Mouse (Mus musculus) kidney, embryonic 16.5 days (tissue): ENCODE measurements around the gene Suclg1. TPM values are rescaled to one million over a fixed set of nuclear protein-coding genes. Genes with fewer than 3 reads are reported as not detected.
A peak's percentile ranks its signal among the peaks of the same experiment; 100 is the strongest.

ENCODE experiments used
- ATAC-seq: fragments of 200-750 bp; cut with Nextera tagmentation; 2 replicates; pipeline ENCODE4 v1.8.0; 2017; ENCODE audit warnings: moderate TSS enrichment; ENCODE audit not compliant: low FRiP score, low TSS enrichment
- H3K27ac ChIP-seq: fragments of 300-500 bp; sonication (generic); 2 replicates; pipeline ENCODE4 v1.5.1; 2014; ENCODE audit warnings: low read length
- H3K27me3 ChIP-seq: fragments of 300-500 bp; sonication (generic); 2 replicates; pipeline ENCODE4 v1.6.1; 2014; ENCODE audit warnings: low read length, control low read depth, mixed read lengths; ENCODE audit not compliant: insufficient read depth
- H3K36me3 ChIP-seq: fragments of 300-500 bp; sonication (generic); 2 replicates; pipeline ENCODE4 v1.6.1; 2014; ENCODE audit warnings: low read length, control low read depth, mixed read lengths; ENCODE audit not compliant: insufficient read depth
- H3K4me1 ChIP-seq: fragments of 300-500 bp; sonication (generic); 2 replicates; pipeline ENCODE4 v1.6.1; 2014; ENCODE audit warnings: low read length, control low read depth, mixed read lengths; ENCODE audit not compliant: insufficient read depth
- H3K4me2 ChIP-seq: fragments of 300-500 bp; sonication (generic); replicated peaks from 2 replicates; pipeline ENCODE4 v1.6.1; 2014; ENCODE audit warnings: low read depth, low read length
- H3K4me3 ChIP-seq: fragments of 300-500 bp; sonication (generic); 2 replicates; pipeline ENCODE4 v1.5.1; 2014; ENCODE audit warnings: mild to moderate bottlenecking, low read length
- H3K9ac ChIP-seq: fragments of 300-500 bp; sonication (generic); replicated peaks from 2 replicates; pipeline ENCODE4 v1.6.1; 2014; ENCODE audit warnings: low read length
- H3K9me3 ChIP-seq: fragments of 300-500 bp; sonication (generic); 2 replicates; pipeline ENCODE4 v1.6.1; 2016; ENCODE audit warnings: low read length, control low read depth
- WGBS: fragments of 180-500 bp; shearing (Covaris S2); extraction: QIAGEN DNeasy Blood & Tissue Kit; methylation state at CpG from one replicate; pipeline ENCODE4 v1.1.7; 2014; 5-methylcytosine and 5-hydroxymethylcytosine counted together
- polyA plus RNA-seq: library from polyadenylated mRNA; unstranded; fragments of >200 nt; fragmentation: Nextera tagmentation; extraction: Ambion mirVana; gene quantifications from 2 replicates; pipeline ENCODE4 v1.2.1, GENCODE M21; 2015

The Suclg1 gene
- polyA plus RNA-seq, 1 experiment from 2014 or later = 251 TPM

- H3K27ac ChIP-seq = no peak overlapping the region
- no peak for ATAC-seq
- no peak overlapping the region for H3K4me3 ChIP-seq
- H3K4me2 ChIP-seq = no peak overlapping the region
- 47% methylated on average over 2 of the region's 2 CpGs for WGBS
- no peaks in the 10 kb centered on the region for H3K4me1 ChIP-seq
- no peaks in the 10 kb centered on the region for H3K27me3 ChIP-seq
- H3K9me3 ChIP-seq = no peaks in the 10 kb centered on the region
- H3K9ac ChIP-seq = no peak overlapping the region
- H3K36me3 ChIP-seq = peaks cover 59% of the 10 kb centered on the region
These were observed 16.6 kb downstream of the Suclg1 start for GRCm38 (mm10) chr6:73264801-73265200.

GRCm38 (mm10) chr6:73267738-73268311 is 19.6 kb downstream of the Suclg1 start:
- H3K9me3 ChIP-seq = no peaks in the 10 kb centered on the region
- H3K36me3 ChIP-seq = peaks cover 71% of the 10 kb centered on the region
- H3K4me2 ChIP-seq = no peak overlapping the region
- H3K27ac ChIP-seq = no peak overlapping the region
- no peak overlapping the region for H3K4me3 ChIP-seq
- no peak overlapping the region for H3K9ac ChIP-seq
- no peaks in the 10 kb centered on the region for H3K4me1 ChIP-seq
- no peaks in the 10 kb centered on the region for H3K27me3 ChIP-seq
- 89% methylated on average over 8 of the region's 8 CpGs for WGBS
- ATAC-seq = 0 out of 2 replicates have a peak, but pooled peaks have one; percentile 35

GRCm38 (mm10) chr6:73269374-73269773 is 21.2 kb downstream of the Suclg1 start:
- Histone ChIP-seq H3K4me3 (no peak overlapping the region), H3K9ac (no peak overlapping the region), H3K36me3 (peaks cover 64% of the 10 kb centered on the region), H3K27ac (no peak overlapping the region), H3K4me2 (no peak overlapping the region), H3K27me3 (no peaks in the 10 kb centered on the region), H3K9me3 (no peaks in the 10 kb centered on the region), H3K4me1 (no peaks in the 10 kb centered on the region)
- ATAC-seq = no peak
- 95% methylated on average over 3 of the region's 3 CpGs for WGBS

GRCm38 (mm10) chr6:73271546-73272091 is 23.4 kb downstream of the Suclg1 start:
- no peak for ATAC-seq
- no peaks in the 10 kb centered on the region for H3K27me3 ChIP-seq
- no peak overlapping the region for H3K4me3 ChIP-seq
- H3K4me2 ChIP-seq = no peak overlapping the region
- no peak overlapping the region for H3K27ac ChIP-seq
- H3K9ac ChIP-seq = no peak overlapping the region
- H3K36me3 ChIP-seq = peaks cover 68% of the 10 kb centered on the region
- no peaks in the 10 kb centered on the region for H3K9me3 ChIP-seq
- no peaks in the 10 kb centered on the region for H3K4me1 ChIP-seq
- 90% methylated on average over 3 of the region's 3 CpGs for WGBS

- H3K9ac ChIP-seq = no peak overlapping the region
- no peak for ATAC-seq
- WGBS = 83% methylated on average over 5 of the region's 5 CpGs
- peaks cover 65% of the 10 kb centered on the region for H3K36me3 ChIP-seq
- H3K4me3 ChIP-seq = no peak overlapping the region
- no peak overlapping the region for H3K4me2 ChIP-seq
- H3K4me1 ChIP-seq = peaks cover 4% of the 10 kb centered on the region; the same call in 1 of the 2 replicates
- no peaks in the 10 kb centered on the region for H3K9me3 ChIP-seq
- H3K27ac ChIP-seq = no peak overlapping the region
- H3K27me3 ChIP-seq = no peaks in the 10 kb centered on the region
These were observed 26.8 kb downstream of the Suclg1 start for GRCm38 (mm10) chr6:73275002-73275401.

GRCm38 (mm10) chr6:73279681-73280080 is 31.5 kb downstream of the Suclg1 start:
- 36% methylated on average over 8 of the region's 8 CpGs for WGBS
- H3K4me3 ChIP-seq = no peak overlapping the region
- H3K27ac ChIP-seq = no peak overlapping the region
- H3K27me3 ChIP-seq = no peaks in the 10 kb centered on the region
- no peaks in the 10 kb centered on the region for H3K9me3 ChIP-seq
- no peak overlapping the region for H3K9ac ChIP-seq
- H3K4me1 ChIP-seq = peaks cover 4% of the 10 kb centered on the region; the same call in 1 of the 2 replicates
- ATAC-seq = peak; percentile 64
- H3K36me3 ChIP-seq = peaks cover 28% of the 10 kb centered on the region
- H3K4me2 ChIP-seq = no peak overlapping the region

GRCm38 (mm10) chr6:73280546-73281115 is 32.4 kb downstream of the Suclg1 start:
- Histone ChIP-seq H3K27ac (no peak overlapping the region), H3K4me3 (no peak overlapping the region), H3K36me3 (peaks cover 19% of the 10 kb centered on the region), H3K9me3 (no peaks in the 10 kb centered on the region), H3K4me1 (peaks cover 4% of the 10 kb centered on the region; the same call in 1 of the 2 replicates), H3K27me3 (no peaks in the 10 kb centered on the region), H3K9ac (no peak overlapping the region), H3K4me2 (no peak overlapping the region)
- no peak for ATAC-seq
- 56% methylated on average over 9 of the region's 9 CpGs for WGBS

GRCm38 (mm10) chr6:73286326-73286725 is 38.1 kb downstream of the Suclg1 start:
- Histone ChIP-seq H3K4me2 (no peak overlapping the region), H3K36me3 (no peaks in the 10 kb centered on the region), H3K9ac (no peak overlapping the region), H3K9me3 (peaks cover 4% of the 10 kb centered on the region), H3K4me3 (no peak overlapping the region), H3K4me1 (no peaks in the 10 kb centered on the region), H3K27ac (no peak overlapping the region), H3K27me3 (no peaks in the 10 kb centered on the region)
- 100% methylated on average over 2 of the region's 2 CpGs for WGBS
- no peak for ATAC-seq

GRCm38 (mm10) chr6:73306837-73307236 is 58.7 kb downstream of the Suclg1 start:
- no peak overlapping the region for H3K4me3 ChIP-seq
- H3K27me3 ChIP-seq = no peaks in the 10 kb centered on the region
- no peaks in the 10 kb centered on the region for H3K4me1 ChIP-seq
- no peaks in the 10 kb centered on the region for H3K9me3 ChIP-seq
- WGBS = 60% methylated on average over 6 of the region's 6 CpGs
- no peak overlapping the region for H3K9ac ChIP-seq
- no peak overlapping the region for H3K27ac ChIP-seq
- ATAC-seq = no peak
- no peaks in the 10 kb centered on the region for H3K36me3 ChIP-seq
- H3K4me2 ChIP-seq = no peak overlapping the region
